Mouse (Mus musculus): ENCODE results near the gene Slc17a1.

DNA sequence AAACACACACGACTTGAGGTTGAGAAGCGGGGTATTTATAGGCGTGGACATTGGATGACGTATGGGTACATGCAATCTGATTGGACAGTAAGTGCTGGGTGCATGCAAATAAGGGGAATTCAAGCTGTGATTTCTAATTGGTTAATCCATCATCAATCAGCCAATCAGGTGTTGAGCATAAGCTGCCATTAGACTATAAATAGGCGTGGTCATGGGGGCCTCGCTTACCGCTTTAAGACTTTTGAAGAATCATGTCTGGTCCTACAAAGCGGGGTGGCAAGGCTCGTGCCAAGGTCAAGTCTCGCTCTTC lies 66.6 kb downstream of the Slc17a1 start, which contains the start of gene Hist1h2aa:
- TF ChIP-seq TCF12 (IDR thresholded peaks at IDR 0.05; ENCODE audit: insufficient read depth, poor library complexity, severe bottlenecking) (no peak), POLR2A (IDR thresholded peaks at IDR 0.05; ENCODE audit: insufficient read length, low read depth) (no peak), MYOG (IDR thresholded peaks at IDR 0.05; ENCODE audit: control insufficient read depth in 1 of 3, insufficient read depth in 1 of 3, insufficient read length in 2 of 3, low read depth in 2 of 3) (no peak), POLR2AphosphoS2 (IDR thresholded peaks at IDR 0.05; ENCODE audit: insufficient read length, low read depth) (no peak), CEBPB (IDR thresholded peaks at IDR 0.05; ENCODE audit: insufficient read depth, poor library complexity, severe bottlenecking) (no peak), E2F4 (IDR thresholded peaks at IDR 0.05; ENCODE audit: insufficient read depth) (no peak), MYOD1 (IDR thresholded peaks at IDR 0.05; ENCODE audit: control insufficient read depth in 1 of 3, insufficient read length in 2 of 3, low read depth in 2 of 3) (no peak), REST (IDR thresholded peaks at IDR 0.05; ENCODE audit: insufficient read depth, insufficient read length) (no peak), USF1 (IDR thresholded peaks at IDR 0.05; ENCODE audit: low read depth) (no peak), MAX (IDR thresholded peaks at IDR 0.05; ENCODE audit: low read depth) (no peak)
